Mouse (Mus musculus) embryo, embryonic 10.5 days (tissue): ENCODE measurements at regions not wholly inside any gene's neighbourhood (a gene's known extent, or its start where the extent isn't known, plus 50 kb on each side); places are given as distances from the start of the nearest gene placed in this dataset.

Experiments used
- DNase-seq: peaks from one replicate; pipeline ENCODE4 v3.0.0-alpha.2; 2015; ENCODE audit warnings: low spot score

DNA sequence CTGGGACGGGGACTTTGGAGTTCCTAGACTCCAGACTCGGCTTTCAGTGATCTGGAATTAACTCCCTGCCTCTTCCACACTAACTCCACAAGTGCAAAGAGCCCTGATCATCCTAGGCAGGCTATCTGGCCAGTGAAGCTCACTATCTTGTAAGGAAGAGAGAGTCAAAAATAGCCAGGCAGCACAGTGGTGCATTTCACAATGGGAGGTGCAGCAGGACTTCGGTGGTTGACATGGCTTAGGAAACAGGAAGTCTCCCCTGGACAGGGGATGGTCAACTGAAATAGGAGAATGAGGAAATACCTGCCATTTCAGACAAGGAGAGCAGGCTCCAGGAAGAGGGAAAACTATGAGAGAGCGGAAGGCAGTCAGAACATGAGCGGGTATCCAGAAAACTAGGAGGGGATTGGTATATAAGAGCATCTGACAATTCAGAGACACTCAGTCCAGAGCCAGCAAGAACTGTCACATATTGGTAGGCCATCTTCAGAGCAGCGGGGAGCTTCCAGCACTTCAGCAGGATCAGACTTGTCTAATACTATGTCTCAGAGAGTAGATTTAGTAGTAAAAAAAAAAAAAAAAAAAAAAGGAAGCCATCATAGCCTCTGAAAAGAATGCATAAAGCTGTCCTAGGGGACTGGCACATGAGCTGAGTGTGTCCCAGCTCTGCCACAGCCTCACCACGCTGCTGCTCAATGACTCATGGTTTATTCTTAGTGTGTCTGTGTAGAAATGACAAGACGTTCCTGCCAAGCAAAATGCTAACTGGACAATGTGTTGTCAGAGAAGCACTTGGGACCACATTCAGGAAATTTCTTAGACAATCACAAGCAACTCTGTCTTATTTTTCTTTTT is 184.5 kb upstream of the Cpeb2 start:
- DNase-seq, result no peak

DNA sequence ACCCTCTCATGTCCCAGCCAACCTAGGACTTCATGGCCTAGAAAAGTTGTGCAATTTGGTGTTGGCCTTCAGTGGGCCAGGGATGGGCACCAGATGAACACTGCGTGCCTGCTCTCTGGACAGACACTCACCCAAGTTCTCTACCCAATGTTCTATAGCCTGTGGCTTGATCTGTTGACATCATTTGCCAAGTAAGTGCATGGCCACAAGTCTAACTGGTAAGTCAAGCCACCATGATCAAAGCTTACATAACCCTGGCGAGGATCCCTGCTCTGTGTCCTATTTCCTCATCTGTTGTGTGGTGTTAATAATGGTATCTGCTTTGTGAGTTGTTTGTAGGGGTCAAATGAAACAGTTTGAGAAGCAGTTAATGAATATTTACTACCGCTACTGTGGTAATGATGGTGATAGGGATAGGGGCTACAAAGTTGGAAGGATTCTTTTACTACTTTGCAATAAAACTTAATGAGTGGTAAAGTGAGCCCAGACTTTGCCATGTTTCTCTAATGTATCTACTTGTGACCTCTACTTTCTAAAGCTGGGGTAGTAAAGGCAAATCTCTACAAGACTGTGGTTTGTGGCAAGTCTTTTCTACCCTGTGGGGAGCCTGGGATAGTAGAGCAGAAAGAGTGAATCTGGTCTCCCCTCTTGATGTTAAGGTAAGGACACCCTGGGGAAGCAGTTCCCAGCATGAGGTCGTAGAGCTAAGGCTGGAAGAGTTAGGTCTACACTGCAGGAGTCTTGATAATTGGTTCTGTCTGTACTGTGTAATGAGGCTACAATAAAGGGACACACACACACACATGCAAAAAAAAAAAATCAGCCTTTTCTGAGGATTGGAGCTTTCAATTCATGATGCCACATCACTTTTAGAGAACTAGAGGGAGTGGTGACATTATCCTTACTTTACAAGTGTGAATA is 183.3 kb upstream of the Cpeb2 start:
- no peak for DNase-seq

DNA sequence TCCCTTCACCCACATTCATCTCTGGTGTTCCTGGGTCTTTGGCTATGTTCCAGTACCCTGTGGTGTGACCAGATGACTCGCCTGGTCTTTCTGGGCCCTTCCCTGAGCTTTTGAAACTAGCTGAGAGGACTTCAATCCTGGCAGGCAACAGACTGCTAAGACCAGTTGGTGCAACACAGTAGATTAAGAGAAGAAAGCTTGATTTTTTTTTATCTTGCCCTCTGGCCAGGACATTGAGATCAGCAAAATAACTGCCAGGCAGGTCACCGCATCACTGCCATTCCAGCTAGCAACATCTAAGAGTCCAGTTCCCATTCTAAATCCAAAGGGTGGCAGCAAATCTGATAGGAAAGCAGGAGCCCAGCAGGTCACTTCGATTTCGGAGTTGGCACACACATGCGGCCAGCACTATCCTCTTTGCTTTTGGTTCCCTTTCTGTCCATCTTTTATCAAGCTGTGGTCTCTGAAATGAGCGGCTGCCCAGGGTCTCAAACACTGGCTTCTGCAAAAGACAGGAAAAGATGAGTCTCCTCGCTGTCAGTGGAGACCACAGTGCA is 181.9 kb upstream of the Cpeb2 start:
- DNase-seq, result no peak

DNA sequence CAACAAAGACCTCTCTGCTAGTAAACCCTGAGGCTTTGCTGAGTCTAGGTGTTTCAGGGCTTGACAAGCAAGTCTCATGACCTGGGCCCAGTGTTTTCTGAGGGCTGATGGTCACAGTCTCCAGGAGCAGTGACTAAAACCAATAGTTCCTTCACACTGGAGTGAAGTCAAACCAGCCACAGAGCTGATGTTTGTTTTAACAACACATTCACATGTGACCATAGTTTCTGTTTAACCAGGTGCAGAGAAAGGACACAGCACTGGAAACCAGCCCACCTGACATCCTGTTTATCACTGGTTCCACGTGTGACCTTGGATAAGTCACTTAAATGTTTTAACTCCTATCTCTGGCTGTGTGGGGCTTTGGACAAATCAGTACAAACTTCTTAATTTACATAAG is 180.3 kb upstream of the Cpeb2 start:
- DNase-seq, result no peak

DNA sequence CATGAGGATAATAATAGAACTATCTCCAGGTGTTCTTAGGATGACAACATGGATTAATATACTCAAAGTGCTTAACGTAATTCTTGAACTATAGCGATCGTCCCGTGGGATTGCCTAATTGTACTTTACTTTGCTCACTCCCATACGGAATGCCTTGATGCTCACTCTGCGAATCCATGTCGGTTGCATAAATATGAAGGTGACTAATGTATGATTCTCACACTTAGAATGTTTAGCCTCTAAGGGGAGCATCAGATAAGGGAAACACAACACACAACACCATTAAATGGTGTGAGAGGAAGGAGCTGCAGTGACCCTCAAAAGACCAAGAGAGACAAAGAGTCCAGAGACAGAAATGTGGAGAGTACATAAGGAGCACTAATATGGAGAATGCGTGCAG is 178.4 kb upstream of the Cpeb2 start:
- no peak for DNase-seq

DNA sequence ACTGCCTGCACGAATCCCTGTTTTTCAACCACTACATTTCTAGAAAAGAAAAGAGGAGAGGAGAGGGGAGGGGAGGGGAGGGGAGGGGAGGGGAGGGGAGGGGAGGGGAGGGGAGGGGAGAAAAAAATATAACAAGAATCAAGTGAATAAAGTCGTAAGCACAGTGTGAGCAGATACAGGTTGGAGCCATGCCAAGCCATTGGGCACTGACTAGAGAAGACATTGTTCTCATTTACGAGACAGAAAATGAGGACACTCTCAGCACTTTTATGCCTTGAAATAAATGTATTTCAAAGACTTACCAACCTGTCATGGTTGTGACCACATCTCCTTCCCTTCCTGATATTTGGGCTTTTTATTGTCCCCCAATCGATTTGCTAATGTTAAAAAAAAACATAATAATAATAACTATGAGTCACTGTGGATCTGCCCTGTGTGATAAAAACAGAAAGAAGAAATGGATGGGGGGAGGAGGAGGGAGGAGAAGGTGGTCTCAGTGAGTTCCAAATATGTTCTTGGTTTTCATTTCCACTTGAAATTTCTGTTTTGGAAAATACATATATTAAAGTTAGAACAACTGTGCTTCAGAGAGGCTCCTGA is 177.8 kb upstream of the Cpeb2 start:
- no peak for DNase-seq

DNA sequence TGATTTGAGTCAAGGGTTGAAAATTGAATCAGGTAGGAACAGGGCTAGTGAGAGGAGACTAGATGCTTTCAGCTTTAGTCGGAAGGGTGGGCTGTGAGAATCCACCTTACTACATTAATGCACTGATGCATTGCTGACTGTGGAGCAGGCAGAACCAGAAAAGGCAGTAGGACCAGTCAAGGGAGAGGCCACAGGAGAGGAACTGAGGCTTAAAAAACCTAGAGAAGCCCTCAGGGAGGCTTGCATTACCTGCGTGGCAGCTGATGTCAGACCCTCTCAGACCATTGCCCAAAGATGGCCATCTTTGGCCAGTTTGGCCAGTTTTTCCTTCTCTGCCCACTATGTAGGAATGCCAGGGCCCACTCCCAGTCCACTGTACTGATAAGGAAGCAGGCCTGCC is 176.5 kb upstream of the Cpeb2 start:
- no peak for DNase-seq

DNA sequence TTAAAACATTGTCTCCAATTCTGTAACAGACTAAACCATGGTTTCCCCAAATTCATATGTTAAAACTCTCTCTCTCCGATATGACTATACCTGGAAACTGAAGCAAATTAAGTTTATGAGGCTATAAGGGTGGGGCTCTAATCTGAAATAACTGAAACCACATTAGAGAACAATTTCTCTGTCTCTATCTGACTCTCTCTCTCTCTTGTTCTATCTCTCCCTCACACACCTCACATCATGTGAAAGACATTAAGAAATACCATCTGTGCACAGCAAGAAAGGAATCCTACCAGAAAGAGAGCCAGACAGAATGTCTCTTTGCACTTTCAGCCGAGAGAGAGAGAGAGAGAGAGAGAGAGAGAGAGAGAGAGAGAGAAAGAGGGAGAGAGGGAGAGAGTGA is 171.7 kb upstream of the Cpeb2 start:
- no peak for DNase-seq

DNA sequence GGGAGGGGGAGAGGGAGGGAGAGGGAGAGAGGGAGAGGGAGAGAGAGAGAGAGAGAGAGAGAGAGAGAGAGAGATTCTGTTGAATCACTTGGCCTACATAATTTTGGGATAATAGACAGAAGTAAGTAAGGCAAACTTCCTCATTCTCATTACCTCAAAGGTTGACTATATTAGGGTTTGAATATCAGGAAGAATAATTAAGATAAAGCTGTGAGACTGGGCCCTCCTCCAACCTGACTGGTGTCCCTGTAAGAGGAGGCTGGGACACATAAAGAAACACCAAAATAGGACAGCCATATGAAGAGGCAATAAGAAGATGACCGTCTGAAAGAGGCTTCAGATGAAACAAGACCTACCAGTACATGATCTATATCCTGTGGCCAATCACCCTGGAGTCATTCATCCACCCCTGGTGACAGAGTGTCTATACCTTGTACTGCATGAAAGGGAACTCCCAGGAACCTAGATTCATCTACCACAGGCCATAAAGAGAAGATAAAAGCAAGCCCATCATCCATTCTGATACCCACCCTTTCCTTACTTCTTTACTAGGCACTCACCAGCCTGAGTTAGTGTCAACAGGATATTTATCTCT is 171.1 kb upstream of the Cpeb2 start:
- no peak for DNase-seq

DNA sequence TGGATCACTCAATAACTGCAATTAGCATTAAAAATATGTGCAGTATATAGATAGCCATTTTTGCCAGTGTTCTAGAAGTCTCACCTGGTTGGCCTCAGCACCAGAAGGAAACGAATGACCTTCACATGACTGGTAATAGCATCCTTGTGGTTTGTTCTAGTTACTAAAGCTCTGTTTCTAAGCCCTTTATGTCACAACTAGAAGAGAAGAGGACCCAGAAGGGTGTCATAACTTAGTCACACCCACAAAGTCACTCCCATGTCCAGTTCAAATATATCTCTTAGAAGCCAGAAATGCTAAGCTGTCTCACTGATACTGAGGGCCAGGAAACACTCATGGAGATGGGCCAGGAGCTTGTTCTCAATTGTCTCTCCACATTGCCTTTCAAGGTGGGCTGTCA is 170.5 kb upstream of the Cpeb2 start:
- no peak for DNase-seq

DNA sequence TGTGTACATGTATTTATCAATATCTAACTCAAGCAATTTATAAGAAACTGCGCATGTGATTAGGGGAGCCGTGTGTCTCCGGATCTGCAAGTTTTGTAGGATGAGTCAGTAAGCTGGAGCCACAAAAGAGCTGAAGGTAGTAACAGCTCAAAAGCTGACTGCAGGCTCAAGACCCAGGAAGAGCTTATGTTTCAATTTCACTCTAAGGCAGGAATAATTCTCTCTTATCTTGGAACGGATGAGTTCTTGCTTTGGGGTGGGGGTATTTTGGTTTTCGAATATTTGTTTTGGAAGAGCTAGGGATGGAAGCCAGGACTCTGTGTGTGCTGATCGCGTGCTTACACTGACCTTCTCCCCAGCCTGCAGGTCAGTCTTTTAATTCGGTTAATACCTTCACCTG is 169.6 kb upstream of the Cpeb2 start:
- DNase-seq, result no peak

DNA sequence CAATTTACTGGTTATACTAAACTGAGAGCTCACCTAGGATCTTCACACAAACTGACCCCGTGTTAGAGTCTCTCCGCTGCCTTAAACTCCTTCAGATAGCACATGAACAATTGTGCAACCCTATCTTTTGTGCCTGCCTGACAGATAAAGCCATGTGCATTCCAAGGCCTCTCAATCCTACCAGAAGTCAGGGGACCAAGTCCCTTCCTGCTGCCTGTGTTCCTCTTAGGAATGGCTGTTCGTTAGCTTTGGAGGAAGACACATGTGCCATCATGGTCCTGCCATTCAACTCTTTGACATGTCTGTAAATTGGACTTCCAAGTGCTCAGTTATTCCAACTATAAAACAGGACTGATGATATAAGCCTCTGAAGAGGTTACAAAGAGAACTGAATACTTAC is 161.4 kb upstream of the Cpeb2 start:
- no peak for DNase-seq

DNA sequence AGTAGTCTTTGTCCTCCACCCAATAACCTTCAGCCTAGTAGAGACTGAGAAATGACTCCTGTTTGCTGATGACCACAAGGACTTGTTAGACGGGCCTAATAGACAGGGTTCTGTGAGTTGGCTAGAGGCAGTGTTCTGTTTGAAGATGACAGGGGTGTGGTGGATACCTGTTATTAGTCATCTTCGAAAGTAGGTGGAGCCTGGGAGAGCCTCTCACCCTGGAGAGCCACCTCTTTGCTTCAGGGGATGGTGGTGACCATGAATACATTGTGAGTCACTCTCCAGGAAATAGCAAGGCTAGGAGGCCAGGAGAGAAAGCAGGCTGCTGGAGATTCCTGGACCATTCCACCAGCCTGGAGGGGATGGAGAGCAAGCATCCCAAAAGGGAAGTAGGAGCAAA is 160.6 kb upstream of the Cpeb2 start:
- no peak for DNase-seq

DNA sequence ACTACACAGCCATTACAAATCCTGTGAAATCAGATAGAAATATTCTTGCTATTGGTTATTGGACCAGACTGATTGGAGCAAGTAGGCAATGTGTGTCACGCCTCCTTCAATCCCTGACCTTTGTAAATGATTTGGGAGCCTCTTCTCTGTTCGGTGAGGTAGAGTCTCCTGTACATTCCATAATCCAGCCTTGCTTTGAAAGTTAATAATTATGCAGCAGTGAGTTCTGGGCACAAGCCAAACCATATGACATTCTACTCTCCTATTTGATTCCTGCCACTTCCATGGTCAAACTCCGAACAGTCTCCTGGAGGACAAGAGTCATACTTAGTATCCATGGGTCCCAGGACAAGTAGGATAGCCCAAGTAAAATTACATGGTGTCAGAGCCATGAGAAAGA is 158.4 kb upstream of the Cpeb2 start:
- DNase-seq, result no peak

DNA sequence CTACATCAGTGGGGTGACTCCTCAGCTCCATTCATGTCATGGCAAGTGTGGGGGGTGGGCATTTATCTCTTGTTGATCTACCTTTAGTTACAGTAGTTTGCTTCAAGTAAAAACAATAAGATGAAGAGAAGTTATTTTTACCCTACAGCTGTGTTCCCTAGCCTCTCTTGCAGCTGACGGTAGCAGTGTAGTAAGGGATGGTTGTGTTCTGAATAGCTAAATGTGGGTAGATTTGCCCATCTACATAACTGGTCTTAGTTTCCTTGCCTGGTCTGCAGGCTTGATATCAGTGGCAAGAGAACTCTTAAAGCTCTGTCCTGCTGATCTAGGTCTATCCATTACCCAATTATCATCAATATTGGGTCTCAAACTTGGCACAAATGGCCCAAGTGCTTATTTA is 152.7 kb upstream of the Cpeb2 start:
- no peak for DNase-seq

DNA sequence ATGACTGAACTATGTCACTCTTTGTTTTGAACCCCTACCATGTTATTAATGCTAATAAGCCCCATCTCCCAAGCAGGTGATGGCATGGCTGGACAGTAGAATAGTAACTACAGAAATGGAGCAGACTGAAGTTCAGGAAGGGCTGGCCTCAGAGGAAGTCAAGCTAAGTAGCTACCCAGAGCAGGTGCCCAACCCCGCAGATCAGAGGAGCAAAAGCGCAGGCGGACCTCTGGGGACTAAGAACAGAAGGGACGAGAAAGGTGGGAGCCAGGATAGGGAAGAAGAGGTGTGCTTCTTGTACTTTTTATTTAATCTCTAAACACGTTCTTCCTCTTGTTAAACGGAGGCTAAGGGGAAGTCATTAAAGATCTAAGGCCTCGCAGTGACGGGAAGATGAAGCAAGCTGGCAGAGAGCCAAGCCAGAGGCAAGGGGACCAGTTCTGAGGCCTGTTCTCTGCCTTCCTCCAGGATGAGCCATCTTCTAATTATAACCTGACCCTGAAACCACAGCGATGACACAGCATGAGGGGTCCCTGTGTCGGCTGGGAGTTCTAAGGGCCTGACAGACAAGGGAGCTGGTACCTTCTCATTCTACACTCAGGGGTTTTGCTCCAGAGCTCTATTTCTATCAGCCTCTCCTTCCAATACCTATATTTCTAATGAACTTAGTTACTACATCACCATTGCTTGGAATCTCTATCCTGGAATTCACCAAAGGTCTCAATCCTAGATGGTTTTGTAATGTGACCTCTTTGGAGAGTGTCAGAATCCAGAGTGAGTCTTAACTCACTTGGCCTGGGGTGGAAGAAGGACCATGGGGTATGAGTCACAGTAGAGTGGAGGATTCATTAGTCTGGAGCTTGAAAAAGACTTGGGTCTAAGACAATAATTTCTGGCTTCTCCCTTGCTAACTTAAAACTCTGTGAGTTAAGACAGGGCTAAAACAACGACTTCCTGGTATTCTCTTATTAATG is 151.1 kb upstream of the Cpeb2 start:
- DNase-seq, result no peak

DNA sequence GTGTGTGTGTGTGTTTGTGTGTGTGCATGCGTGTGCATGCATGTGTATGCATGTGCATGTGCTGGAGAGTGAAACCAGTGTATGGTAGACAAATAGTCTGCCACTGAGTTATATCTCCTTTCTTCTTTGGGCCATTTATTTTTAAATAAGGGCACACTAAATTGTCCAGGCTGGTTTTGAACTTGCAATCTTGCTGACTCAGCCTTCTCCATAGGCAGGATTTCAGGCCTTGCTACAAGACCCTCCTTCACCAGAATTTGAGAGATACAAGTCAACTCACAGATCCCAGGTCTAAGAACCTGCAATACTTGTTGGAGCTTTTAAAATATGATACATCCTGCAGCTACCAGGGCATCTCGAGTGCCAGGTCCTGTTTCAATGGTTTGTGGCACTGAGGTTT is 145.9 kb upstream of the Cpeb2 start:
- no peak for DNase-seq

DNA sequence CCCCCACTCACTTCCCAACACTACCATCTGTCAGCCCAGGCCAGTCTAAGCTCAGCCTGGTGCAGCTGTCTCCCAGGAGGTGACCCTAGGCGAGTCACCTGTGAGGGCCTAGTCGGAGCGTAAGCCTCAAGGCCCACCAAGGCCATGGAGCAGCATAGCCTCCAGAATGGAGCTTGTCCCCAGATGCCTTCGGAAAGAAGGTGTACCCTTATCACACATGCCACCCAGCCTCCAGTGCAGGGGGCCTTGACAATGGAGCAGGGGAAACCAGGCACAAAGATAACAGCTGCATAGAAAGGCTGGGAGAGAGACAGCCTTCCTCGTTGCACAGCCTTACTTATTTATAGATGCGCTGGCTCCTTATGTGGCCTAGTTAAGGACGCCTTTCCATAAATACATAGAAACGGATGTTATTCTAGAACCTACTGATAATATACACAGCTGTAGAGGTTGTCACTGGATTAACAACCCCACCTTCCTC is 145.0 kb upstream of the Cpeb2 start:
- no peak for DNase-seq

DNA sequence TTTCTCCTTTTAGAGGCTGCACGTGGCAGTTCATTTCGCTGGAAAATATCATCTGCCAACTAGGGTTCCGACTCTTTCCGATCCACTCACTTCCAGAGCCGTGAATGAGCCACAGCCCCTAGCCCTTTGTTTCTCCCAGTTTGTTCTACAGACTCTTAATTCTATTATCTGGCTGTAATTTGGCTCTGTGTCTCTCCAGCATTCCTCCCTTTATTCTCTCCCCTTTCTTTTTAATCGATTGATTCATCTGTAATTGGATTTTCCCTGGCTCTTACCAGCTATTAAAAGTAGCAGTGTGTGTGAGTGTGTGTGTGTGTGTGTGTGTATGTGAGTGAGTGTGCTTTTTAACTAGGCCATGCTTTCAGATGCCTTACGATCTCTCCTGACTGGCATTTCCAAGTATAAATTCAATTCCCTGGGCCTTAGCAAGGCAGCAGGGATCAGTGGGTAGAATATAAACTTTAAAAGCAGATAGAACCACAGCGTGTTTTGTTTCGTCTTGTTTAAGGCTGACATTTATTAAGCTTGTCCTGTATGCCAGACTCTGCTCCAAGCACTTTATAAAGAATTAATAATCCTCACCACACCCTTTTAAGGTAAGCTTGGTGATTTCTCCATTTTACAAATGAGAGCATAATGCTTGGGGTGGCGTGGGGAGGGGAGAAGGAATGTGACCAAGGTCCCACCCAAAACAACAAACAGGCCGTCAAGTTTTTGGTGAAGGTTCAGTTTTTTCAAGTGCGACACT is 144.1 kb upstream of the Cpeb2 start:
- no peak for DNase-seq

DNA sequence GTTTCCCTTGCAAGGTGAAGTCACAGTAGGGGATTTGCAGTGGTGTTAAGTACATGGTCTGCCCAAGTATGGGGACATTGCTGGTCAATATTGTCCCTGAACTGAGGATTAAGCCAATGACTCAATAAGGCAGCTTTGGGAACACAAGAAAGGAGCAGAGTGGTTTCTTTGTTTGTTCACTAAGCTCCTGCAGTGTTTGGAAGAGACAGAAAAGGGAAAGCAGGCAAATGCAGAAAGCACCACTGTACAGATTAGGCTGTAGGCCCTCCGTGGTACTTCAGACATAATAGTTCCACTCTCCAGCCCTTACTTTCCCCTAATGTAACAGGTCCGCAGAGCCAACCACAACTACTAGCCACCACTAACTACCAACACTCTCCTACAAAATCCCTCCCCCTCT is 143.5 kb upstream of the Cpeb2 start:
- no peak for DNase-seq
